Mouse (Mus musculus) embryonic fibroblast, embryonic 13.5 days (primary cell): ENCODE results near the gene Pip5k1a. TPM values are rescaled to one million over a fixed set of nuclear protein-coding genes. Genes with fewer than 3 reads are reported as not detected.
"Not testable (repeated sequence)": the region's sequence is repeated elsewhere in the genome, so short reads cannot be mapped to it uniquely, and the experiment has no call there.

Experiments
- H3K27ac ChIP-seq: 2 replicates; pipeline ENCODE4 v1.5.1; 2012; ENCODE audit warnings: low read length, control low read depth, inconsistent platforms; ENCODE audit not compliant: insufficient read depth
- H3K4me1 ChIP-seq: 2 replicates; pipeline ENCODE4 v1.6.1; 2011; ENCODE audit warnings: low read length; ENCODE audit not compliant: control insufficient read depth, insufficient read depth
- H3K4me3 ChIP-seq: 2 replicates; pipeline ENCODE4 v1.5.1; 2011; ENCODE audit warnings: mild to moderate bottlenecking, control low read depth, low read length; ENCODE audit not compliant: insufficient read depth
- CTCF ChIP-seq: IDR thresholded peaks from 2 replicates; pipeline ENCODE4 v1.5.1; 2011; ENCODE audit warnings: mild to moderate bottlenecking, control low read depth, low read length, moderate library complexity, borderline replicate concordance; ENCODE audit not compliant: insufficient read depth
- POLR2A ChIP-seq: IDR thresholded peaks from 2 replicates; pipeline ENCODE4 v1.6.1; 2011; ENCODE audit warnings: low read depth, mild to moderate bottlenecking, control low read depth, low read length, moderate library complexity
- polyA plus RNA-seq: library from polyadenylated mRNA; stranded (reverse); fragments of >200 nt; gene quantifications from 2 replicates; pipeline ENCODE4 v1.2.4, GENCODE M21; 2011; ENCODE audit warnings: low read depth; ENCODE audit not compliant: missing spikeins, insufficient read length

Gene Pip5k1a
- polyA plus RNA-seq, 1 experiment: 73.5 TPM

GRCm38 (mm10) chr3:95117751-95118150, 11.0 kb upstream of the Pip5k1a start:
- Histone ChIP-seq H3K4me3 (no peak overlapping the region), H3K27ac (0 out of 2 replicates have a peak overlapping the region, but pooled peaks have one; percentile 1), H3K4me1 (peaks cover 7% of the 10 kb centered on the region)
- TF ChIP-seq CTCF (no peak), POLR2A (no peak)

- Histone ChIP-seq H3K27ac (no peak overlapping the region), H3K4me1 (peaks cover 7% of the 10 kb centered on the region), H3K4me3 (no peak overlapping the region)
- TF ChIP-seq CTCF (no peak), POLR2A (no peak)
Observed at GRCm38 (mm10) chr3:95112760-95113159, 6.0 kb upstream of the Pip5k1a start.

DNA sequence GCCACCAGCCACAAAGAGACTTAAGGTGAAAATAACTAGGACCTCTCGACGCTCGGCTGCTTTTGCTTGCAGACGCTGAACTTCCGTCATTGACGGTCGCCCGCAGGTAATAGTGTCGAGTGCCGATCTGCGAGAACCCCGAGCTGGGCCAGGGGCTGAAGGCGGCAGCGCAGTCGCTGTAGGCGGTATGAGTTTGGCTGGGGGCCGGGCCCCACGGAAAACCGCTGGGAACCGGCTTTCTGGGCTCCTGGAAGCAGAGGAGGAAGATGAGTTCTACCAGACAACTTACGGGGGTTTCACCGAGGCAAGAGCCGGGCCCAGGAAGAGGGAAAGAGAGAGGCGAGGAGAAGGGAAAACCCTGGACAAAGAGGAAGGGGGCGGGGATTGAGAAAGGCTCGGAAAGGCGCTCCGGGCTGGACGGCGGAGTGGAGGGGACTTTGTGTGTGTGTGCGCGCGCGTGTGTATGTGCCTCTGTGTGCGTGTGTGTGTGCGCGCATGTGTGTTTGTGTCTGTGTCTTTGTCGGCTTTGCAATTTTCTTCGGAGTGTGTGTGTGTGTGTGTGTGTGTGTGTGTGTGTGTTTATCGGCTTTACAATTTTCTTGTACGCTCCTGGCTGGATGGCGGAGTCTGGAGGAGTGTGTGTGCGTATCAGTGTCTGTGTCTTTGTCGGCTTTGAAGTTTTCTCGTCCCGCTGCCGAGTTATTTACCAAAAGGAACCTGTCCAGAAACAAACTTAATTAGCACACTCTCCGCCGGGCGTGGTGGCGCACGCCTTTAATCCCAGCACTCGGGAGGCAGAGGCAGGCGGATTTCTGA, 4.4 kb upstream of the Pip5k1a start, which contains the start of gene Vps72:
Vps72 (plus strand) TSS at position 112 of the 816 bp plus-strand sequence.
- H3K27ac ChIP-seq: peak within 1 kb of the TSS; percentile 81
- H3K4me1 ChIP-seq: peaks cover 3% of the 10 kb centered on the region
- peak within 1 kb of the TSS; percentile 79 for H3K4me3 ChIP-seq
- TF ChIP-seq POLR2A (peak; percentile 62), CTCF (no peak)

- TF ChIP-seq CTCF: no peak
- no peak for TF ChIP-seq POLR2A
Observed at GRCm38 (mm10) chr3:95107898-95108297, 1.2 kb upstream of the Pip5k1a start.

GRCm38 (mm10) chr3:95107308-95107707, 578 bp upstream of the Pip5k1a start:
- peak overlapping the region; percentile 60; the same call in 1 of the 2 replicates for H3K27ac ChIP-seq

More at GRCm38 (mm10) chr3:95107898-95108297, 1.2 kb upstream of the Pip5k1a start:
- Histone ChIP-seq H3K27ac (no peak overlapping the region), H3K4me1 (peaks cover 3% of the 10 kb centered on the region), H3K4me3 (no peak overlapping the region)

DNA sequence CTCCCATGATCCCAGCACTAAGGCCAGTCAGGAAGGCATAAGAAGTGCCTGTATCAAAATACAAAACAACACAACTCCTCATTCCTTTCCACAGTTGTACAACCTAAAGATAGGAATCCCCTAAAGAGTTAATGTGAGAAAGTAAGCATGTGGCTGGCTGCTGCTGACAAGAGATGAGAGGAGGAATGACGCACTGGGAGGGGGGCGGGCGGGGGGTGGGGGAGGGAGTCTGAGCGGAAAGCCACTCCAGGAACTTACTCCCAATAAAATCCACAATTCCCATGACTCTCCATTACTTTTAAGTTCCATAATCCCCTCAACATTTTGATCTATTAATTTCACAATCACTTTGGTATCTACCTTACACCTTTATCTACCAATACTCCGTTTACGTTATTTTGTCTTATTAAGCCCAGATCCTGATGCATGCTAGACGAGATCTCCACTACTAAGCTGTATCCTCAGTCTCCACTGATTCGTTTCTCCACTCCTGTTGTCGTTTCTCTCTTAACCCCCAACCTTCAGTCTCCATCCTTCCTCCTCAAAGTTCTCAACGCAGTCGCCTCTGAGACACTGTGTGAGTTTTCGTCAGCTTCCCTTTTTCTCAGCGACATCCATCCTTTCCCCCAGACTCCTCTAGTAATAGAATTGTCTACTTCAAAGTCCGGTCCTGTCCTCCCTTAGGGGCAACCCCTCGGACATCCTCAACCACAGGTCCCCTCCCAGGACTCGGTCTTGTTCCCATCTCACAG, 968 bp downstream of the Pip5k1a start:
- H3K4me1 ChIP-seq: no peaks in the 10 kb centered on the region
- peak overlapping the region; percentile 99 for H3K27ac ChIP-seq
- peak overlapping the region; percentile 98 for H3K4me3 ChIP-seq
- TF ChIP-seq POLR2A: no peak
- TF ChIP-seq CTCF: no peak

More at GRCm38 (mm10) chr3:95107308-95107707, 578 bp upstream of the Pip5k1a start:
- not testable (repeated sequence) for H3K4me3 ChIP-seq, H3K4me1 ChIP-seq

DNA sequence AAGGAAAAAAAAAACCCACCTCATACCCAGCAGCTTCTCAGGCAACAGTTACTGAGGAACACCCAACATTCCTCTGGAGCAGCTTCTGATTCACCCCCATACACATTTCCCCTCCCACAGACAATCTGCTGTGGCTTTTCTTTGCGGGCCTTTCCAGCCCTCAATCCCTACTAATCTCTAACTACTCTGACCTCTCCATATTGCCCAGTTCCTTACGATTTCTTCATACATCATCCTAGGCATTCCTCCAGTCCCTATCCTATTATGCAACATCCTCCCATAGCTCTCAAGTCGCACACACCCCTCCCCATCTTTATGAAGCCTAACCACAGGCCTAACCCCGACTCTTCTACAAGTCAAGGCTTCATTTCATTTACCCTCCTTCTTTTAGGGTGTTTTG, 1.6 kb downstream of the Pip5k1a start:
- peak overlapping the region; percentile 99 for H3K27ac ChIP-seq
- no peak for TF ChIP-seq CTCF
- no peak for TF ChIP-seq POLR2A
- H3K4me3 ChIP-seq: peak overlapping the region; percentile 98
- no peaks in the 10 kb centered on the region for H3K4me1 ChIP-seq

DNA sequence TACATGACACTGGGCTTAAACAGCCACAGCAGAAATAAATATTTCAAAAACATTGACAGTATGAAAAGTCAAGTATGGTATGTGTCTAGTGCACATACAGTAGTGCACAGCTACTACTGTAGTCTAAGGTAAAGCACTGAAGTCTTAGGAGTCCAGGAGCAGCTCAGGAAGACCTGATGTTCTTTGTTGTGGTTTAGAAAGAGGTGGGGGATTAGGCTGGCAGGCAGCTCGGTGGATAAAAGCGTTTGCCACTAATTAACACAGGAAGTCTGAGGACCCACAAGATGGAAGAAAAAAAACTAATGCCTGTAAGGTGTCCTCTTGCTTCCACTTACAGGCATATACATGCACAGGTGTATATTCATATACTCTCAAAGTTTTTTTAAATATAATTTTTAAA, 5.9 kb downstream of the Pip5k1a start:
- no peak overlapping the region for H3K4me3 ChIP-seq
- no peak overlapping the region for H3K27ac ChIP-seq
- no peaks in the 10 kb centered on the region; the same call in 1 of the 2 replicates for H3K4me1 ChIP-seq
- TF ChIP-seq CTCF (no peak), POLR2A (no peak)

DNA sequence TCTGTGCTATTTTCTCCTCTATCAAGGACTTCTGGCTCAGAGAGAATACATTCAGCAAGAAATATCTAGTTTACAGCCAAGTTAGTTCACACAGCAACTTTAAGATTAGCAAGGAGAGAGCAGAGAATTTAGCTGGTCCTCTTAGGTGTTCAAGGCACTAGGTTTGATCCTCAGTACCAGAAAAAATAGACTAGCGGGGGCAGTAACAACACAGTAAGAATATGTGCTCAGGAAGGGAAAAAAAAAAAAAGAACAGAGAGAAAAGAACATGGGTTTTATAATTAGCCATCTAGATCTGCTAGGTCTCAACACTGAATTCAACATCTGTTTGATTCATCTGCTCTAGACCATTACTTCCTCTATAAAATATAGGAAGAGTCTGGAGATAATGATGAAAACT, 18.7 kb downstream of the Pip5k1a start:
- TF ChIP-seq POLR2A (no peak), CTCF (no peak)
- Histone ChIP-seq H3K4me1 (no peaks in the 10 kb centered on the region), H3K4me3 (no peak overlapping the region), H3K27ac (no peak overlapping the region)

DNA sequence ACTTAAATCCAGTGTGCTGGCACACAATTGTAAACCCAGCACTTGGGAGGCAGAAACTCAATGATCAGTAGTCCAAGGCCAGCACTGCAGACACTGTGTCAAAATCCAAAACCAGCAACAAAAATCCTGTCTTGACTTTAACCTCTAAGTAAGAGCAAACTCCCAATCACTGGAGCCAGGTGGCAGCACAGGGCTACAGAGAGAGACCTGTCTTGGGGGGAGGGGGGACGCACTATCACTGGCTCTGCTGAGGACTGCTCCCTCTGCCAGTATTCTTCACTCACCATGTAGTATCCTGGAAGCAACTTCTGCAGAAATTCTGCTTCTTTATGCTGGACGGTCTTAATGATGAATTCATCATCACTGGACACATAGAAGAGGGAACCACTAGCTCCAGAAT, 35.1 kb downstream of the Pip5k1a start:
- Histone ChIP-seq H3K4me3 (no peak overlapping the region), H3K4me1 (no peaks in the 10 kb centered on the region), H3K27ac (no peak overlapping the region)
- TF ChIP-seq POLR2A: no peak
- no peak for TF ChIP-seq CTCF
